Mouse (Mus musculus): Measurements from ENCODE around the gene Tut4.

DNA sequence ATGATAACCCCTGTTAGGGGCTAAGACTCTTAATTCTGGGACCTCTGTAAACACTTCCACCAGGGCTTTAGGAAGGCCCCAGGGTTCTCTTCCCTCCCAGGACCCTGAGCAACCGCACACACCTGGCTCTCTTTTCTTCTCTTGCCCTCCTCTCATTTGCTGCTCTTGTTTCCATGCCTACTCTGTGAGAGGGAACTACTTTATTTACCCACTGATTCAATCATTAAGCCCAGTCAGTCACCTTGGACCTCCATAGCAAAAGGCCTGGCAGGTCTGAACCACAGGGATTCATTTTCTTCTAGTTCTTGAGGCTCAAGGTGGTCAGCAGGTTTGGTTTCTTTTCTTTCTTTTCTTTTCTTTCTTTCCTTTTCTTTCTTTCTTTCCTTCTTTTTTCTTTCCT lies 23.0 kb upstream of the Tut4 start:
- TF ChIP-seq CTCF (IDR thresholded peaks at IDR 0.05) (no peak), EP300 (IDR thresholded peaks at IDR 0.05; ENCODE audit: insufficient read depth, low read depth, low read length) (no peak), POLR2A (IDR thresholded peaks at IDR 0.05; ENCODE audit: insufficient read depth, low read depth, low read length) (no peak)
